Mouse (Mus musculus): ENCODE data around the gene Mapk14. TPM values are rescaled to one million over a fixed set of nuclear protein-coding genes. Genes with fewer than 3 reads are reported as not detected.

Gene Mapk14
- total and polyA plus RNA-seq, 3 experiments = 61.5 to 93.2 TPM; not detected in 1

GRCm38 (mm10) chr17:28735317-28736105, 44.4 kb downstream of the Mapk14 start:
- H3K4me3 ChIP-seq (ENCODE audit: control insufficient read depth in 1 of 2, insufficient read depth in 1 of 2, low read depth in 2 of 2, low read length in 2 of 2) = no peak overlapping the region
- no peaks in the 10 kb centered on the region for H3K27me3 ChIP-seq (ENCODE audit: control insufficient read depth in 1 of 2, insufficient read depth in 2 of 2, low read length in 2 of 2)
- H3K79me2 ChIP-seq (ENCODE audit: control insufficient read depth, insufficient read depth, low read length, poor library complexity) = no peaks in the 10 kb centered on the region
- H3K9ac ChIP-seq (ENCODE audit: control insufficient read depth, low read depth, low read length, poor library complexity, severe bottlenecking) = no peak overlapping the region
- no peak for DNase-seq (ENCODE audit: low read depth, low spot score)
- H3K36me3 ChIP-seq (ENCODE audit: control insufficient read depth in 1 of 2, insufficient read depth in 2 of 2, low read length in 2 of 2) = peaks cover 0 to 8% of the 10 kb centered on the region in 2 experiments; a peak in 2 of 4 replicates
- H3K9me3 ChIP-seq (replicated peaks; ENCODE audit: insufficient read depth, low read length) = no peaks in the 10 kb centered on the region
- H3K4me1 ChIP-seq (ENCODE audit: control insufficient read depth in 1 of 2, insufficient read depth in 2 of 2, low read length in 2 of 2) = no peaks in the 10 kb centered on the region; a peak in 1 of 4 replicates
- H3K27ac ChIP-seq (ENCODE audit: control insufficient read depth, low read depth, low read length) = no peak overlapping the region
- TF ChIP-seq CHD1 (IDR thresholded peaks at IDR 0.05; ENCODE audit: low read depth, low read length) (no peak), UBTF (IDR thresholded peaks at IDR 0.05; ENCODE audit: borderline replicate concordance, insufficient read depth, low read depth, low read length) (no peak), MAZ (IDR thresholded peaks at IDR 0.05; ENCODE audit: low read depth, low read length) (no peak), GATA1 (IDR thresholded peaks at IDR 0.05; ENCODE audit: low read depth, low read length) (no peak), TCF12 (IDR thresholded peaks at IDR 0.05; ENCODE audit: low read depth, low read length) (no peak), POLR2A (IDR thresholded peaks at IDR 0.05; ENCODE audit: control insufficient read depth in 1 of 2, insufficient read depth in 1 of 2, low read depth in 1 of 2, low read length in 2 of 2, poor library complexity in 1 of 2) (no peak), KAT2A (conservative IDR thresholded peaks at IDR 0.05; ENCODE audit: low read depth, low read length) (no peak), USF1 (IDR thresholded peaks at IDR 0.05; ENCODE audit: low read depth, low read length) (no peak), SMC3 (IDR thresholded peaks at IDR 0.05; ENCODE audit: low read depth, low read length) (no peak)

- no peak for DNase-seq (ENCODE audit: low read depth, low spot score)
- Histone ChIP-seq H3K4me3 (ENCODE audit: control insufficient read depth in 1 of 2, insufficient read depth in 1 of 2, low read depth in 2 of 2, low read length in 2 of 2) (no peak overlapping the region), H3K4me1 (ENCODE audit: control insufficient read depth in 1 of 2, insufficient read depth in 2 of 2, low read length in 2 of 2) (no peaks in the 10 kb centered on the region; a peak in 1 of 4 replicates)
Observed at GRCm38 (mm10) chr17:28736486-28736885, 45.4 kb downstream of the Mapk14 start.

More at GRCm38 (mm10) chr17:28736486-28736885, 45.4 kb downstream of the Mapk14 start:
- H3K79me2 ChIP-seq (ENCODE audit: control insufficient read depth, insufficient read depth, low read length, poor library complexity) = no peaks in the 10 kb centered on the region
- no peak overlapping the region for H3K27ac ChIP-seq (ENCODE audit: control insufficient read depth, low read depth, low read length)
- no peak for TF ChIP-seq RCOR1 (IDR thresholded peaks at IDR 0.05; ENCODE audit: low read depth, low read length)
- TF ChIP-seq RAD21 (IDR thresholded peaks at IDR 0.05; ENCODE audit: low read depth, low read length) = no peak
- TF ChIP-seq ETS1 (IDR thresholded peaks at IDR 0.05; ENCODE audit: low read depth, low read length) = no peak
- no peak for TF ChIP-seq ZKSCAN1 (IDR thresholded peaks at IDR 0.05; ENCODE audit: low read depth, low read length)
- no peak for TF ChIP-seq MYC (IDR thresholded peaks at IDR 0.05; ENCODE audit: low read depth, low read length)
- TF ChIP-seq GATA1 (IDR thresholded peaks at IDR 0.05; ENCODE audit: low read depth, low read length) = no peak
- no peak for TF ChIP-seq MAZ (IDR thresholded peaks at IDR 0.05; ENCODE audit: low read depth, low read length)
- no peak for TF ChIP-seq NRF1 (IDR thresholded peaks at IDR 0.05; ENCODE audit: insufficient read depth, low read depth, low read length, poor library complexity, severe bottlenecking)
- TF ChIP-seq SIN3A (IDR thresholded peaks at IDR 0.05; ENCODE audit: low read length) = no peak
- TF ChIP-seq NELFE (IDR thresholded peaks at IDR 0.05; ENCODE audit: low read depth, low read length) = no peak
- TF ChIP-seq TBP (IDR thresholded peaks at IDR 0.05; ENCODE audit: low read depth, low read length) = no peak
- TF ChIP-seq MYB (IDR thresholded peaks at IDR 0.05; ENCODE audit: low read depth, low read length) = no peak
- TF ChIP-seq USF2 (IDR thresholded peaks at IDR 0.05; ENCODE audit: borderline replicate concordance in 1 of 2, insufficient read depth in 1 of 2, low read depth in 1 of 2, low read length in 2 of 2) = no peak
- TF ChIP-seq SMC3 (IDR thresholded peaks at IDR 0.05; ENCODE audit: low read depth, low read length) = no peak
- TF ChIP-seq TAL1 (IDR thresholded peaks at IDR 0.05; ENCODE audit: low read length) = no peak
- TF ChIP-seq UBTF (IDR thresholded peaks at IDR 0.05; ENCODE audit: borderline replicate concordance, insufficient read depth, low read depth, low read length) = no peak
- TF ChIP-seq EP300 (IDR thresholded peaks at IDR 0.05; ENCODE audit: low read depth in 1 of 2, low read length in 2 of 2) = no peak
- H3K36me3 ChIP-seq (ENCODE audit: control insufficient read depth in 1 of 2, insufficient read depth in 2 of 2, low read length in 2 of 2) = peaks cover 0 to under 1% of the 10 kb centered on the region in 2 experiments; a peak in 1 of 4 replicates
- H3K9me3 ChIP-seq (replicated peaks; ENCODE audit: insufficient read depth, low read length) = no peaks in the 10 kb centered on the region
- no peaks in the 10 kb centered on the region for H3K27me3 ChIP-seq (ENCODE audit: control insufficient read depth in 1 of 2, insufficient read depth in 2 of 2, low read length in 2 of 2)
- no peak overlapping the region for H3K9ac ChIP-seq (ENCODE audit: control insufficient read depth, low read depth, low read length, poor library complexity, severe bottlenecking)
